Mouse (Mus musculus) heart, embryonic 16.5 days (tissue): ENCODE data around the gene Pgk1. TPM values are rescaled to one million over a fixed set of nuclear protein-coding genes. Genes with fewer than 3 reads are reported as not detected.
A peak's percentile ranks its signal among the peaks of the same experiment; 100 is the strongest.

Source experiments
- ATAC-seq: fragments of 200-750 bp; cut with Nextera tagmentation; replicated peaks from 2 replicates; pipeline ENCODE4 v1.8.0; 2017; ENCODE audit warnings: moderate number of reproducible peaks; ENCODE audit not compliant: insufficient read depth, low FRiP score; ENCODE audit errors: extremely low read depth
- H3K27ac ChIP-seq: fragments of 300-500 bp; sonication (generic); 2 replicates; pipeline ENCODE4 v1.5.1; 2014; ENCODE audit warnings: mild to moderate bottlenecking, low read length, control low read depth, moderate library complexity
- H3K27me3 ChIP-seq: fragments of 300-500 bp; sonication (generic); 2 replicates; pipeline ENCODE4 v1.6.1; 2014; ENCODE audit warnings: low read length, mixed read lengths; ENCODE audit not compliant: control insufficient read depth, insufficient read depth
- H3K36me3 ChIP-seq: fragments of 300-500 bp; sonication (generic); 2 replicates; pipeline ENCODE4 v1.6.1; 2014; ENCODE audit not compliant: control insufficient read depth, insufficient read depth
- H3K4me1 ChIP-seq: fragments of 300-500 bp; sonication (generic); 2 replicates; pipeline ENCODE4 v1.6.1; 2014; ENCODE audit warnings: low read length, mixed read lengths; ENCODE audit not compliant: control insufficient read depth, insufficient read depth
- H3K4me2 ChIP-seq: fragments of 300-500 bp; sonication (generic); 2 replicates; pipeline ENCODE4 v1.6.1; 2014; ENCODE audit warnings: low read depth, mild to moderate bottlenecking, control low read depth, low read length
- H3K4me3 ChIP-seq: fragments of 300-500 bp; sonication (generic); 2 replicates; pipeline ENCODE4 v1.5.1; 2014; ENCODE audit warnings: mild to moderate bottlenecking, control low read depth, low read length
- H3K9ac ChIP-seq: fragments of 300-500 bp; sonication (generic); 2 replicates; pipeline ENCODE4 v1.6.1; 2014; ENCODE audit warnings: low read length, control low read depth
- H3K9me3 ChIP-seq: fragments of 300-500 bp; sonication (generic); replicated peaks from 2 replicates; pipeline ENCODE4 v1.6.1; 2016; ENCODE audit warnings: low read length; ENCODE audit not compliant: control insufficient read depth
- WGBS: fragments of 180-500 bp; shearing (Covaris S2); extraction: QIAGEN DNeasy Blood & Tissue Kit; methylation state at CpG from one replicate; pipeline ENCODE4 v1.1.7; 2014; 5-methylcytosine and 5-hydroxymethylcytosine counted together
- polyA plus RNA-seq: library from polyadenylated mRNA; unstranded; fragments of >200 nt; fragmentation: Nextera tagmentation; extraction: Ambion mirVana; gene quantifications from 2 replicates; pipeline ENCODE4 v1.2.1, GENCODE M21; 2015

Pgk1 gene
- polyA plus RNA-seq: 585 and 699 TPM in 2 replicates

DNA sequence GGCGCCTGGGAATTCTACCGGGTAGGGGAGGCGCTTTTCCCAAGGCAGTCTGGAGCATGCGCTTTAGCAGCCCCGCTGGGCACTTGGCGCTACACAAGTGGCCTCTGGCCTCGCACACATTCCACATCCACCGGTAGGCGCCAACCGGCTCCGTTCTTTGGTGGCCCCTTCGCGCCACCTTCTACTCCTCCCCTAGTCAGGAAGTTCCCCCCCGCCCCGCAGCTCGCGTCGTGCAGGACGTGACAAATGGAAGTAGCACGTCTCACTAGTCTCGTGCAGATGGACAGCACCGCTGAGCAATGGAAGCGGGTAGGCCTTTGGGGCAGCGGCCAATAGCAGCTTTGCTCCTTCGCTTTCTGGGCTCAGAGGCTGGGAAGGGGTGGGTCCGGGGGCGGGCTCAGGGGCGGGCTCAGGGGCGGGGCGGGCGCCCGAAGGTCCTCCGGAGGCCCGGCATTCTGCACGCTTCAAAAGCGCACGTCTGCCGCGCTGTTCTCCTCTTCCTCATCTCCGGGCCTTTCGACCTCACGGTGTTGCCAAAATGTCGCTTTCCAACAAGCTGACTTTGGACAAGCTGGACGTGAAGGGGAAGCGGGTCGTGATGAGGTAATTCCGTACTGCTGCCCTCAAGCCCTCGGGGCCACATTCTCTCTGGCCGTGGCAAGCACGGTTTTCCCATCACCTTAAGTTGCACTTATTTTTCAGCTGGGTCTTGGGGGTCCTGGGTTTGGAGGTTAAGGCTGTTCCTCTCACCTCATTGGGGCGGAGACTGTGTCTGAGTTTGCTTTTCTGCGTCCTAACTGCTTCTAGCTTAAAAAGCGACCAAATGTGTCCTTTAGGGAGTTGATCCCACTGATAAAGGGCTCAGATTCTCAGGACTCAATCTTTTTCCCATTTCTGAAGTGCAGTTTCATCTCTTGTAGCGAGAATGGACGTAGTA, at the start of gene Pgk1:
Gene Pgk1 (plus strand): TSS at position 388 of the 937 bp plus-strand sequence.
- Histone ChIP-seq H3K9ac (peak within 1 kb of the TSS; percentile 79), H3K9me3 (no peaks in the 10 kb centered on the region), H3K27me3 (no peaks in the 10 kb centered on the region), H3K4me1 (peaks cover 10% of the 10 kb centered on the region; the same call in 1 of the 2 replicates), H3K27ac (peak within 1 kb of the TSS; percentile 95), H3K4me3 (peak within 1 kb of the TSS; percentile 74), H3K4me2 (peak within 1 kb of the TSS; percentile 75), H3K36me3 (no peaks in the 10 kb centered on the region)
- WGBS: 9% methylated on average over 53 of the region's 55 CpGs
- peak; percentile 94 for ATAC-seq

DNA sequence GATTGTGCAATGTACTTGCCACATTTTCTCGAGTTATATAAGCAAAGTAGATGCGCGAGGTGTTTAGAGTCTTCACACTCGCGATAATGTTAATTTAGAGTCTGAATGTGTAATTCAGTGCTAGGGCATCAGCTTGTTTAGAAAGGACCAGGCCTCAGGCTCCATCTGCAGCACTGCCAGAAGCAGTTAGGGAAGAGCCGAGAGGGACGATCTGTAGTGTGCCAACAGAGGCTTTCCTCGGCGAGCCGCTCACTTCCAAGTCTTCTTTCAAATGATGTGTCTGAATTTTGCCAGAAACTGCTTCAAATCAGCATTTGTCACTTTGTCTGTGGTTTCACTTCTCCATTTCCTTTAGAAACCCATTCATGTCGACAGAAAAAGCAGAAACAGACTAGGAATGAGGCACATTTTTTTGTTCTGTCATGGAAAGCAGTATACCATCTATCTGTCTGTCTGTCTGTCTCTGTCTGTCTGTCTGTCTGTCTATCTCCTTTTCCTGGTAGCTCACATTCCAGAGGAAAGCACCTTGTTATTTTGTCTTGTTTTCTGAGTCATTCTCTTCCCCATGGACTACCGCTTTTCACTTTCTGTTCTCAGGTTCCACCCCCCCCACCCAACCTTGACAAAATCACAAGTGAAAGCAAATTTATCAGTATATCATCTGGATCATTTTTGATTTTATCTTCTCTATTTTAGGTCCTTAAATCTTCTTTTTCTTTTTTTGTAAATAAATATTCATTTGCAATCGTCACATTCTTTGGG, 47.4 kb upstream of the Pgk1 start:
- Histone ChIP-seq H3K27ac (no peak overlapping the region), H3K4me2 (no peak overlapping the region), H3K27me3 (no peaks in the 10 kb centered on the region), H3K9ac (no peak overlapping the region), H3K9me3 (no peaks in the 10 kb centered on the region), H3K4me3 (no peak overlapping the region), H3K36me3 (no peaks in the 10 kb centered on the region), H3K4me1 (no peaks in the 10 kb centered on the region)
- no peak for ATAC-seq
- 71% methylated on average over 13 of the region's 13 CpGs for WGBS

DNA sequence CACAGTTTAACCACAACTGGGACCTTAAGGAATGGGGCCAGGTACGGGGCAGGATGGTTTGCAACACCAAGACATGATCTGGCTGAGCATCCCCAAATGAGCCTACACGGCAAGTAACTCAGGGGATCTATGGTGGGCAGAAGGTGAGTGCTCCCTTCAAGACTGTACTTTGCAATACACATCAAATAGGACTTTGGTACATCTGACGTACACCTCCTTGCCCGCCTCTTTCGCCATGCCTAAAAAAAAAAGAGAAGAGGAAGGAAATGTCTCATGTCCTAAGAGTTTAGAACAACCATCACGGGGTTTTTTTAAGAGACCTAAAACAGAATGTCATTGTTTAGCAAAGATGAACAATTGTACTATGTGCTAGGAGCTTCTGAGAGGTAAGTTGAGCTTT, 44.0 kb upstream of the Pgk1 start, which contains the start of gene Tlr13:
Gene Tlr13 (plus strand): TSS at position 269 of the 400 bp plus-strand sequence.
- Histone ChIP-seq H3K9me3 (no peaks in the 10 kb centered on the region), H3K4me2 (no peak within 1 kb of the TSS), H3K4me3 (no peak within 1 kb of the TSS), H3K9ac (no peak within 1 kb of the TSS), H3K27me3 (no peaks in the 10 kb centered on the region), H3K36me3 (no peaks in the 10 kb centered on the region), H3K4me1 (no peaks in the 10 kb centered on the region), H3K27ac (no peak within 1 kb of the TSS)
- 86% methylated on average over 6 of the region's 6 CpGs for WGBS
- no peak for ATAC-seq

DNA sequence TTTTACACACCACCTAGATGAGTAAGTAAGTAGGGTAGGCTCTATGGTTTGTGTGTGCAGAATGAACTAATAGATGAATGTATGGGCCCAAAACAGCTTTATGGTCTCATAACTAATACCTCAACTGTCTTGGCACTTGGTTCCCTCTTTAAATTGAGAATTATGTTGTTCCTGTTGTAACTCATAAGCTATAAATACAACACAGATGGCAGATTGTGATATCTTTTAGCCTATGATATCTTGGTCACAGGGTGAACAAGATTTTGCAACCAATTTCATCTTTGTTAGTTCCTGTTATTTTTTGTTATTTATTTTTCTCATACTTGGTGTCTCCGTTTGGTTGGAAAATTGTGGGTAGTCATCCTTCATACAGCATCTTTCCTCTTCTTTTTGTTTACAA, 38.7 kb upstream of the Pgk1 start:
- Histone ChIP-seq H3K9me3 (no peaks in the 10 kb centered on the region), H3K27ac (no peak overlapping the region), H3K27me3 (no peaks in the 10 kb centered on the region), H3K4me3 (no peak overlapping the region), H3K4me1 (no peaks in the 10 kb centered on the region), H3K36me3 (no peaks in the 10 kb centered on the region), H3K4me2 (no peak overlapping the region), H3K9ac (no peak overlapping the region)
- ATAC-seq: no peak
- 85% methylated on average over 1 of the region's 1 CpGs for WGBS

DNA sequence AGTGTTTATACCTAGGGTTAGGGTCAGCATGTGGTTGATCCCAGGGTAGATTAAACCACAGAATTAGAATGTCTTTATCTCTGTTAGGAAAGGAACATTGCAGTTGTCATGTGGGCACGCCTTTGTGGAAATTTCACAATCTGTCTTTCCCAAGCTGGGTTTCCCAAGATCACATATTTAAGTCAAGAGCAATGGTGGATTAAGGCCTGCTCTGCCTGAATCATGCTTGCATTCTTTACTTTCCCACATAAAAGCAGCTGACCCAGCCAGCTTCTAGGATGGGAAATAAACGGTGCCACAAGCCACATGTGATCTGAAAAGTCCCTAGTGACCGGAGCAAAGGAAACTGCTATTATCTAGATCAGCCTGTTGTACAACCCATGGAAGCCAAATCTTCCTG, 37.4 kb upstream of the Pgk1 start:
- no peak overlapping the region for H3K9ac ChIP-seq
- no peaks in the 10 kb centered on the region for H3K36me3 ChIP-seq
- H3K27ac ChIP-seq: no peak overlapping the region
- no peak overlapping the region for H3K4me3 ChIP-seq
- no peaks in the 10 kb centered on the region for H3K4me1 ChIP-seq
- WGBS: 67% methylated on average over 3 of the region's 3 CpGs
- H3K9me3 ChIP-seq: no peaks in the 10 kb centered on the region
- H3K4me2 ChIP-seq: no peak overlapping the region
- no peaks in the 10 kb centered on the region for H3K27me3 ChIP-seq
- no peak for ATAC-seq

DNA sequence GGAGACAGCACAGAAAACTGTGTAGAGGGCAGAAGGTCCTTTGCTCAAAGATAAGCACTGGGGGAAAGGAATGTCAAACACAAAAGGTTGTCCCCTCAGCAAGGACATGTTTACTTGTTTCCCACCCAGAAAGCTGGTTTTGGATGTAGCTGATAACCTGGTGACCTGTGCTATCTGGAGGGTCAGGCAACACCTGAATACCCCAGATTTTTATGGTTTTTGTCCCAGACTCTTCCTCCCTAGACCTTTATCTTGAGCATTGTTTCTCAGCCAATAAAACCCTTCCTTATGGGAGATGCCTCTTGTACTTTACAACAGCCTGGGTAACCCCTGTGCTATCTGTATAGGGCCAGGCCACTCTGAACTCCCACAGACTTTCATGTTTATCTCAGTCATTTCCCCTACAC, 32.7 kb upstream of the Pgk1 start:
- no peaks in the 10 kb centered on the region for H3K36me3 ChIP-seq
- ATAC-seq: no peak
- H3K4me2 ChIP-seq: no peak overlapping the region
- H3K9ac ChIP-seq: no peak overlapping the region
- no peaks in the 10 kb centered on the region for H3K27me3 ChIP-seq
- H3K9me3 ChIP-seq: no peaks in the 10 kb centered on the region
- H3K4me1 ChIP-seq: no peaks in the 10 kb centered on the region
- H3K27ac ChIP-seq: no peak overlapping the region
- no peak overlapping the region for H3K4me3 ChIP-seq

DNA sequence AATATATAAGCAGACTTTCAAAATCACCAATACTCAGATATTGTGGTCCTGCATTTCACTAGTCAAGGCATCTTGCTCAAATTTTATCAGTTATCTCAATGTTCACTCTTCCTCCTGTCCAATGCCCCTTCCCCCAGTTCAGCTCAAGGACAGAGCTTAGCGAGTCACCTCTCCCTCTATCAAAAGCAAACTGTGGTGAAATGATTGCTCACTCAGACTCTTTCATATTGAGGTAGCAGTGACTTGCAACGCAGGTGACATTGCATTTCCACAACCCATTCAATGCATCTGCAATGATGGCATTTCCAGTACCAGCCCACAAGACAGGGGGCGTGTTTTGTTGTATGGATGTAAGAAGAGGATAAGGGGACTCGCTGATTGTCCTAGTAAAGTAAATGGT, 31.0 kb upstream of the Pgk1 start:
- H3K27ac ChIP-seq: no peak overlapping the region
- WGBS: 73% methylated on average over 4 of the region's 4 CpGs

DNA sequence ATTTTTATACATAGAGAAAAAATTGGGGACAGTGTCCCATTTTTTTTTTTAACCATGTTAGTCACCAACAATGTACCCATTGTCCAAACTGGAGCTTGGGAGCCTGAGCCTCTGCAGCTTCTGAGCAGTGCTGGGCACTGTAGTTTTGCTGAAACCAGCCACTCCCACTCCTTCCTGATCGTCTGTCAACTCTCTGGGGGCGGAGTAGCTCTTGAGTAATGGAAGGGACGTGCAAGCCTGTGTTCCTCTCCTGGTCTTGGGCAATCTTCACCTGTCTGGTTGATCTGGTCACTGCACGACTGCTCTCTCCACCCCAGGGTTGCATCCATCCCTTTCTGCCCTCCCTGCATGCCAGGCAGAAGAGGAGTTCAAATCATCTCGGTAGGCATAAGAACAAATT, 22.9 kb upstream of the Pgk1 start:
- Histone ChIP-seq H3K4me1 (no peaks in the 10 kb centered on the region), H3K27ac (no peak overlapping the region), H3K4me3 (no peak overlapping the region), H3K27me3 (no peaks in the 10 kb centered on the region), H3K36me3 (no peaks in the 10 kb centered on the region), H3K4me2 (no peak overlapping the region), H3K9ac (no peak overlapping the region), H3K9me3 (no peaks in the 10 kb centered on the region)
- 33% methylated on average over 5 of the region's 5 CpGs for WGBS
- no peak for ATAC-seq

More for the DNA sequence above, 31.0 kb upstream of the Pgk1 start:
- no peak for ATAC-seq
- no peak overlapping the region for H3K9ac ChIP-seq
- H3K4me3 ChIP-seq: no peak overlapping the region
- H3K27me3 ChIP-seq: no peaks in the 10 kb centered on the region
- no peaks in the 10 kb centered on the region for H3K4me1 ChIP-seq
- no peak overlapping the region for H3K4me2 ChIP-seq
- H3K36me3 ChIP-seq: no peaks in the 10 kb centered on the region
- H3K9me3 ChIP-seq: no peaks in the 10 kb centered on the region

DNA sequence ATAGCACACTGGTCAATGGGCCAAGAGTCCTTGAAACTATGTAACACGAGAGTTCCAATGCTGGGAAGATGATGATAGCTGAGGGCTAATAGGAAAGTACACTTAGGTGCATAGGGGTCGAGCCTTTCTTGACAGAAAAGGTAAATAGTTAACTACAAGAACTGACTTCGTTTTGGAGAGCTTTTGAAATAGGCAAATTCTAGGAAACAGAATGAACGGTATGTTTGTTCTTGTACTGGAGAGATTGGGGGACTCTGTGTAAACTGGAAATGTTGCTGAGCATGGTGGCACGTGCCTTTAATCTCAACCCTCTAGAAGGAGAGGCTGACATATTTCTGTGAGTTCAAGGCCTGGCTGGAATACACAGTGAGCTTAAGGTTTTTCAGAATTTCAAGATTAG, 22.3 kb upstream of the Pgk1 start:
- no peaks in the 10 kb centered on the region for H3K36me3 ChIP-seq
- H3K4me1 ChIP-seq: no peaks in the 10 kb centered on the region
- no peak overlapping the region for H3K27ac ChIP-seq
- ATAC-seq: no peak
- no peaks in the 10 kb centered on the region for H3K9me3 ChIP-seq
- no peaks in the 10 kb centered on the region for H3K27me3 ChIP-seq
- WGBS: 63% methylated on average over 5 of the region's 5 CpGs
- H3K4me3 ChIP-seq: no peak overlapping the region
- H3K9ac ChIP-seq: no peak overlapping the region
- H3K4me2 ChIP-seq: no peak overlapping the region
